Mouse (Mus musculus): Measurements from ENCODE around the gene Tmem30a. TPM values are rescaled to one million over a fixed set of nuclear protein-coding genes. Genes with fewer than 3 reads are reported as not detected.

Gene Tmem30a
- polyA plus RNA-seq, 1 experiment, result 44.6 TPM

DNA sequence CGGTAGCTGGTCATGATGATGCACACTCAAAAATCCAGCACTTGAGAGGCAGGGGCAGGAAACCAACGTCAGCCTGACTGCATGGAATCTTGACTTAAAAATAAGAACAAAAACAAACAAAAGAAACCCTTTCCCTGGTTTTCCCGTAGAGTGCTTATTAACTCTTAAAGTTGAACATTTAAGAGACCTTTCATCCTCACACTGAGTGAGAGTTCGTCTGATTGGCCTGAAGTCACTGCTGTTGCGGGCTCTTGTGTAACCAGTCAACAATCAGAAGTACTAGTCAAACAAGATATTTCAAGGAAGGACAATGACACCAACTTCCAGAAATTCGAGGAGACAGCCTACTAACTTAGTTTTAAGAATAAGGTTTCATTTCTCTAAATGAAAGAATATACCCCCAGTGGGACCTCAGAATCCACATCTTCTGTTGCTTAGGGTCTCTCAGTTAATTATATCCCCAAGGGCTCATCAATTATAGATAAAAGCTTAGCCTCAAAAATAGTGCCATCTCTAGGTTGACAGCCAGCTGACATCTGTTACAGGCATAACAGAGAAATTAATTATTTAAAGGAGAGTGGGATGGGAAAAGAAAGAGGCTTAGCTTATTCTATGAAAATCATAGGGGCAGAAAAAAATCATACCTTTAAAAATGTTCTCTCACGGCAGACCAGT is 3.3 kb upstream of the Tmem30a start:
- WGBS, result 50% methylated on average over 7 of the region's 7 CpGs
- no peaks in the 10 kb centered on the region for H3K36me3 ChIP-seq (ENCODE audit: control insufficient read depth, insufficient read depth, low read length)
- no peaks in the 10 kb centered on the region for H3K4me1 ChIP-seq (ENCODE audit: control insufficient read depth, insufficient read depth, insufficient read length, low read length)
- H3K27me3 ChIP-seq (ENCODE audit: control insufficient read depth, insufficient read depth, low read length), result no peaks in the 10 kb centered on the region
- no peak overlapping the region for H3K4me3 ChIP-seq (ENCODE audit: low read depth, low read length)
- TF ChIP-seq CTCF (IDR thresholded peaks at IDR 0.05; ENCODE audit: extremely low read depth, insufficient read length, insufficient replicate concordance, low read depth, low read length), result no peak
- no peak for TF ChIP-seq POLR2A (IDR thresholded peaks at IDR 0.05; ENCODE audit: low read depth, low read length)
- H3K27ac ChIP-seq (ENCODE audit: insufficient read depth, low read depth, low read length), result no peak overlapping the region

- Histone ChIP-seq H3K27ac (ENCODE audit: insufficient read depth, low read depth, low read length) (no peak overlapping the region), H3K4me1 (ENCODE audit: control insufficient read depth, insufficient read depth, insufficient read length, low read length) (no peaks in the 10 kb centered on the region), H3K36me3 (ENCODE audit: control insufficient read depth, insufficient read depth, low read length) (no peaks in the 10 kb centered on the region), H3K27me3 (ENCODE audit: control insufficient read depth, insufficient read depth, low read length) (no peaks in the 10 kb centered on the region), H3K4me3 (ENCODE audit: low read depth, low read length) (no peak overlapping the region)
- WGBS, result 80% methylated on average over 1 of the region's 1 CpGs
- no peak for TF ChIP-seq POLR2A (IDR thresholded peaks at IDR 0.05; ENCODE audit: low read depth, low read length)
- no peak for TF ChIP-seq CTCF (IDR thresholded peaks at IDR 0.05; ENCODE audit: extremely low read depth, insufficient read length, insufficient replicate concordance, low read depth, low read length)
Observed at GRCm38 (mm10) chr9:79795076-79795475, 1.8 kb upstream of the Tmem30a start.

DNA sequence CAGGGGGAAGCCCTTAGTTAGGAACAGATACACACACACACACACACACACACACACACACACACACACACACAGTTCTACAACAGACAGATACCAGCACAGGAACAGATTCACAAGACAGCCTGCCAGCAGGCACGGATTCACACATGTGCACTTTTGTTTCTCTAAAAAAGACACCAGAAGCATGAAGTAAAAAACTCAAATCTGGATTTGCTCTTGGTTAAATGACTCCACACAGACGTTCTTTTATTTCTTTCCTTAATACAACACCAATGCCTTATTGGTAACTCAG is 7.6 kb downstream of the Tmem30a start:
- Histone ChIP-seq H3K27ac (ENCODE audit: insufficient read depth, low read depth, low read length) (no peak overlapping the region), H3K4me3 (ENCODE audit: low read depth, low read length) (no peak overlapping the region), H3K27me3 (ENCODE audit: control insufficient read depth, insufficient read depth, low read length) (no peaks in the 10 kb centered on the region), H3K4me1 (ENCODE audit: control insufficient read depth, insufficient read depth, insufficient read length, low read length) (peaks cover 4% of the 10 kb centered on the region; the same call in 1 of the 2 replicates), H3K36me3 (ENCODE audit: control insufficient read depth, insufficient read depth, low read length) (no peaks in the 10 kb centered on the region)
- TF ChIP-seq POLR2A (IDR thresholded peaks at IDR 0.05; ENCODE audit: low read depth, low read length) (no peak), CTCF (IDR thresholded peaks at IDR 0.05; ENCODE audit: extremely low read depth, insufficient read length, insufficient replicate concordance, low read depth, low read length) (no peak)
- 46% methylated on average over 2 of the region's 2 CpGs for WGBS

GRCm38 (mm10) chr9:79784934-79785793 is 8.1 kb downstream of the Tmem30a start:
- Histone ChIP-seq H3K4me3 (ENCODE audit: low read depth, low read length) (no peak overlapping the region), H3K36me3 (ENCODE audit: control insufficient read depth, insufficient read depth, low read length) (no peaks in the 10 kb centered on the region), H3K27me3 (ENCODE audit: control insufficient read depth, insufficient read depth, low read length) (no peaks in the 10 kb centered on the region), H3K27ac (ENCODE audit: insufficient read depth, low read depth, low read length) (no peak overlapping the region), H3K4me1 (ENCODE audit: control insufficient read depth, insufficient read depth, insufficient read length, low read length) (peaks cover 4% of the 10 kb centered on the region; the same call in 1 of the 2 replicates)
- WGBS, result 50% methylated on average over 2 of the region's 2 CpGs
- no peak for TF ChIP-seq CTCF (IDR thresholded peaks at IDR 0.05; ENCODE audit: extremely low read depth, insufficient read length, insufficient replicate concordance, low read depth, low read length)
- no peak for TF ChIP-seq POLR2A (IDR thresholded peaks at IDR 0.05; ENCODE audit: low read depth, low read length)

GRCm38 (mm10) chr9:79784439-79784838 is 8.9 kb downstream of the Tmem30a start:
- peaks cover 4% of the 10 kb centered on the region; the same call in 1 of the 2 replicates for H3K4me1 ChIP-seq (ENCODE audit: control insufficient read depth, insufficient read depth, insufficient read length, low read length)
- H3K36me3 ChIP-seq (ENCODE audit: control insufficient read depth, insufficient read depth, low read length), result no peaks in the 10 kb centered on the region
- no peak for TF ChIP-seq POLR2A (IDR thresholded peaks at IDR 0.05; ENCODE audit: low read depth, low read length)
- TF ChIP-seq CTCF (IDR thresholded peaks at IDR 0.05; ENCODE audit: extremely low read depth, insufficient read length, insufficient replicate concordance, low read depth, low read length), result no peak
- no peak overlapping the region for H3K4me3 ChIP-seq (ENCODE audit: low read depth, low read length)
- H3K27ac ChIP-seq (ENCODE audit: insufficient read depth, low read depth, low read length), result no peak overlapping the region
- 54% methylated on average over 3 of the region's 3 CpGs for WGBS
- H3K27me3 ChIP-seq (ENCODE audit: control insufficient read depth, insufficient read depth, low read length), result no peaks in the 10 kb centered on the region

DNA sequence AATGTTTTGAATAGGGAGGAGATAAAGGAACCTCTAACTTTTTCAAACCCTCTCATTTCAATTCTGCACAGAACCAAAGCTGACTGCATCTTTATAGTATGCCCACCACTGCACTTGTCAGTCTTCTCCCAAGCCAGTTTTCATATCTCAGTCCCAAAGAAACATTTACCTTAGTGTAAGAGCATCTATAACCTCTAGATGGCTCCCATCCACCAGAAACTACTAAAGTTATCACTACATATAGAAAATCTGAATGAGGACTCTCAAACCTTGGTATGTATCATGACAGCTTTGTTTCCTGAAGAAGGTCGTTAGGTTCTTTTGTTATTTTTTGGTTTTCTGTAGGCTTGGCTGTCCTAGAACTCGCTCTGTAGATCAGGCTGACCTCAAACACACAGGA is 14.0 kb downstream of the Tmem30a start:
- no peaks in the 10 kb centered on the region for H3K27me3 ChIP-seq (ENCODE audit: control insufficient read depth, insufficient read depth, low read length)
- no peak for TF ChIP-seq CTCF (IDR thresholded peaks at IDR 0.05; ENCODE audit: extremely low read depth, insufficient read length, insufficient replicate concordance, low read depth, low read length)
- TF ChIP-seq POLR2A (IDR thresholded peaks at IDR 0.05; ENCODE audit: low read depth, low read length), result no peak
- WGBS, result 74% methylated on average over 2 of the region's 2 CpGs
- no peaks in the 10 kb centered on the region for H3K4me1 ChIP-seq (ENCODE audit: control insufficient read depth, insufficient read depth, insufficient read length, low read length)
- H3K27ac ChIP-seq (ENCODE audit: insufficient read depth, low read depth, low read length), result no peak overlapping the region
- peaks cover 14% of the 10 kb centered on the region for H3K36me3 ChIP-seq (ENCODE audit: control insufficient read depth, insufficient read depth, low read length)
- no peak overlapping the region for H3K4me3 ChIP-seq (ENCODE audit: low read depth, low read length)

GRCm38 (mm10) chr9:79766991-79767545 is 26.2 kb downstream of the Tmem30a start:
- no peaks in the 10 kb centered on the region for H3K27me3 ChIP-seq (ENCODE audit: control insufficient read depth, insufficient read depth, low read length)
- peaks cover 4% of the 10 kb centered on the region; the same call in 1 of the 2 replicates for H3K36me3 ChIP-seq (ENCODE audit: control insufficient read depth, insufficient read depth, low read length)
- no peak for TF ChIP-seq CTCF (IDR thresholded peaks at IDR 0.05; ENCODE audit: extremely low read depth, insufficient read length, insufficient replicate concordance, low read depth, low read length)
- H3K27ac ChIP-seq (ENCODE audit: insufficient read depth, low read depth, low read length), result no peak overlapping the region
- no peak overlapping the region for H3K4me3 ChIP-seq (ENCODE audit: low read depth, low read length)
- 90% methylated on average over 5 of the region's 5 CpGs for WGBS
- no peaks in the 10 kb centered on the region for H3K4me1 ChIP-seq (ENCODE audit: control insufficient read depth, insufficient read depth, insufficient read length, low read length)
